Mouse (Mus musculus) embryonic facial prominence, embryonic 15.5 days (tissue): ENCODE measurements around the gene Zfp28. TPM values are rescaled to one million over a fixed set of nuclear protein-coding genes. Genes with fewer than 3 reads are reported as not detected.
A peak's percentile ranks its signal among the peaks of the same experiment; 100 is the strongest.

Source experiments
- ATAC-seq: fragments of 200-750 bp; cut with Nextera tagmentation; 2 replicates; pipeline ENCODE4 v1.8.0; 2017; ENCODE audit warnings: low read depth, moderate TSS enrichment; ENCODE audit not compliant: insufficient number of reproducible peaks, low FRiP score, low TSS enrichment
- H3K27ac ChIP-seq: fragments of 300-500 bp; sonication (generic); replicated peaks from 2 replicates; pipeline ENCODE4 v1.5.1; 2015; ENCODE audit warnings: mild to moderate bottlenecking, inconsistent platforms
- H3K27me3 ChIP-seq: fragments of 300-500 bp; sonication (generic); 2 replicates; pipeline ENCODE4 v1.6.1; 2015; ENCODE audit warnings: inconsistent platforms
- H3K36me3 ChIP-seq: fragments of 300-500 bp; sonication (generic); 2 replicates; pipeline ENCODE4 v1.6.1; 2015; ENCODE audit warnings: mild to moderate bottlenecking, inconsistent platforms
- H3K4me1 ChIP-seq: fragments of 300-500 bp; sonication (generic); 2 replicates; pipeline ENCODE4 v1.6.1; 2015; ENCODE audit warnings: inconsistent platforms
- H3K4me2 ChIP-seq: fragments of 300-500 bp; sonication (generic); replicated peaks from 2 replicates; pipeline ENCODE4 v1.6.1; 2015; ENCODE audit warnings: mild to moderate bottlenecking, inconsistent platforms
- H3K4me3 ChIP-seq: fragments of 300-500 bp; sonication (generic); replicated peaks from 2 replicates; pipeline ENCODE4 v1.5.1; 2015; ENCODE audit warnings: mild to moderate bottlenecking, inconsistent platforms
- H3K9ac ChIP-seq: fragments of 300-500 bp; sonication (generic); 2 replicates; pipeline ENCODE4 v1.6.1; 2015; ENCODE audit warnings: inconsistent platforms
- H3K9me3 ChIP-seq: fragments of 300-500 bp; sonication (generic); replicated peaks from 2 replicates; pipeline ENCODE4 v1.6.1; 2016; ENCODE audit warnings: inconsistent platforms
- WGBS: fragments of 180-500 bp; shearing (Covaris S2); methylation state at CpG from one replicate; pipeline ENCODE4 v1.1.7; 2015; 5-methylcytosine and 5-hydroxymethylcytosine counted together
- polyA plus RNA-seq: library from polyadenylated mRNA; unstranded; fragments of >200 nt; fragmentation: Nextera tagmentation; extraction: Ambion mirVana; gene quantifications from 2 replicates; pipeline ENCODE4 v1.2.1, GENCODE M21; 2015

The Zfp28 gene
- polyA plus RNA-seq, 1 experiment from 2014 or later: 9.5 TPM

GRCm38 (mm10) chr7:6397996-6398975 lies 15.2 kb downstream of the Zfp28 start, which contains the start of gene Smim17:
TSS of gene Smim17 (plus strand) at chr7:6398715.
- peak within 1 kb of the TSS; percentile 64 for H3K4me2 ChIP-seq
- 21% methylated on average over 25 of the region's 25 CpGs for WGBS
- H3K27me3 ChIP-seq: no peaks in the 10 kb centered on the region
- no peak within 1 kb of the TSS for H3K27ac ChIP-seq
- peaks cover 21% of the 10 kb centered on the region for H3K36me3 ChIP-seq
- H3K4me3 ChIP-seq: peak within 1 kb of the TSS; percentile 52
- peaks cover 6% of the 10 kb centered on the region; the same call in 1 of the 2 replicates for H3K4me1 ChIP-seq
- peak; percentile 73 for ATAC-seq
- H3K9ac ChIP-seq: peak within 1 kb of the TSS; percentile 33
- no peaks in the 10 kb centered on the region for H3K9me3 ChIP-seq

- Histone ChIP-seq H3K27me3 (no peaks in the 10 kb centered on the region), H3K27ac (no peak within 1 kb of the TSS), H3K4me3 (no peak within 1 kb of the TSS), H3K36me3 (no peaks in the 10 kb centered on the region), H3K4me2 (no peak within 1 kb of the TSS), H3K4me1 (no peaks in the 10 kb centered on the region), H3K9me3 (no peaks in the 10 kb centered on the region), H3K9ac (no peak within 1 kb of the TSS)
- ATAC-seq: peak; percentile 88
- under 1% methylated on average over 17 of the region's 17 CpGs for WGBS
These were observed 26.9 kb downstream of the Zfp28 start, which contains the start of gene Gm20715 for GRCm38 (mm10) chr7:6410043-6410442. TSS of gene Gm20715 (plus strand) at chr7:6410277.

- WGBS: 9% methylated on average over 20 of the region's 22 CpGs
- no peak overlapping the region for H3K4me2 ChIP-seq
- ATAC-seq: no peak
- no peaks in the 10 kb centered on the region for H3K36me3 ChIP-seq
- H3K4me3 ChIP-seq: no peak overlapping the region
- no peaks in the 10 kb centered on the region for H3K27me3 ChIP-seq
- H3K27ac ChIP-seq: no peak overlapping the region
- no peaks in the 10 kb centered on the region for H3K9me3 ChIP-seq
- H3K9ac ChIP-seq: no peak overlapping the region
- H3K4me1 ChIP-seq: no peaks in the 10 kb centered on the region
These were observed 31.7 kb downstream of the Zfp28 start for GRCm38 (mm10) chr7:6414626-6415441.

GRCm38 (mm10) chr7:6415442-6415787 lies 32.3 kb downstream of the Zfp28 start:
- Histone ChIP-seq H3K4me3 (no peak overlapping the region), H3K27me3 (no peaks in the 10 kb centered on the region), H3K4me1 (no peaks in the 10 kb centered on the region), H3K36me3 (no peaks in the 10 kb centered on the region), H3K9ac (no peak overlapping the region), H3K4me2 (no peak overlapping the region), H3K9me3 (no peaks in the 10 kb centered on the region), H3K27ac (no peak overlapping the region)
- WGBS: 21% methylated on average over 8 of the region's 8 CpGs
- no peak for ATAC-seq

GRCm38 (mm10) chr7:6419894-6420293 lies 36.8 kb downstream of the Zfp28 start:
- no peaks in the 10 kb centered on the region for H3K36me3 ChIP-seq
- WGBS: 70% methylated on average over 6 of the region's 6 CpGs
- H3K9ac ChIP-seq: no peak overlapping the region
- no peak overlapping the region for H3K4me3 ChIP-seq
- no peaks in the 10 kb centered on the region for H3K4me1 ChIP-seq
- no peak overlapping the region for H3K4me2 ChIP-seq
- H3K27me3 ChIP-seq: no peaks in the 10 kb centered on the region
- H3K27ac ChIP-seq: no peak overlapping the region
- ATAC-seq: no peak
- H3K9me3 ChIP-seq: no peaks in the 10 kb centered on the region

- Histone ChIP-seq H3K36me3 (no peaks in the 10 kb centered on the region), H3K9ac (no peak overlapping the region), H3K27ac (no peak overlapping the region), H3K9me3 (no peaks in the 10 kb centered on the region), H3K27me3 (no peaks in the 10 kb centered on the region), H3K4me1 (no peaks in the 10 kb centered on the region), H3K4me3 (no peak overlapping the region), H3K4me2 (no peak overlapping the region)
- no peak for ATAC-seq
- 81% methylated on average over 3 of the region's 3 CpGs for WGBS
These were observed 46.3 kb downstream of the Zfp28 start for GRCm38 (mm10) chr7:6429381-6429780.

GRCm38 (mm10) chr7:6430342-6430741 lies 47.2 kb downstream of the Zfp28 start:
- H3K4me2 ChIP-seq: no peak overlapping the region
- no peaks in the 10 kb centered on the region for H3K27me3 ChIP-seq
- WGBS: 40% methylated on average over 2 of the region's 2 CpGs
- no peak for ATAC-seq
- H3K9me3 ChIP-seq: no peaks in the 10 kb centered on the region
- no peaks in the 10 kb centered on the region for H3K36me3 ChIP-seq
- H3K4me1 ChIP-seq: no peaks in the 10 kb centered on the region
- no peak overlapping the region for H3K27ac ChIP-seq
- no peak overlapping the region for H3K9ac ChIP-seq
- H3K4me3 ChIP-seq: no peak overlapping the region

- H3K4me2 ChIP-seq: no peak within 1 kb of the TSS
- WGBS: 68% methylated on average over 3 of the region's 3 CpGs
- H3K9ac ChIP-seq: no peak within 1 kb of the TSS
- H3K4me3 ChIP-seq: no peak within 1 kb of the TSS
- H3K9me3 ChIP-seq: no peaks in the 10 kb centered on the region
- no peaks in the 10 kb centered on the region for H3K27me3 ChIP-seq
- no peak within 1 kb of the TSS for H3K27ac ChIP-seq
- H3K36me3 ChIP-seq: no peaks in the 10 kb centered on the region
- no peak for ATAC-seq
- H3K4me1 ChIP-seq: no peaks in the 10 kb centered on the region
These were observed 55.3 kb downstream of the Zfp28 start, which contains the start of gene Olfr1344 for GRCm38 (mm10) chr7:6438388-6438787. TSS of gene Olfr1344 (plus strand) at chr7:6438688.

GRCm38 (mm10) chr7:6441173-6441572 lies 58.1 kb downstream of the Zfp28 start:
- Histone ChIP-seq H3K36me3 (no peaks in the 10 kb centered on the region), H3K9me3 (no peaks in the 10 kb centered on the region), H3K27ac (no peak overlapping the region), H3K4me3 (no peak overlapping the region), H3K27me3 (no peaks in the 10 kb centered on the region), H3K4me1 (no peaks in the 10 kb centered on the region), H3K9ac (no peak overlapping the region), H3K4me2 (no peak overlapping the region)
- ATAC-seq: no peak
- WGBS: 75% methylated on average over 2 of the region's 2 CpGs
